Mouse (Mus musculus) bone marrow macrophage, adult 2 months (primary cell): ENCODE measurements around the gene Ccdc28a.

Experiments used
- CTCF ChIP-seq: IDR thresholded peaks from 2 replicates; pipeline ENCODE4 v1.5.1; 2012; ENCODE audit warnings: low read depth, mild to moderate bottlenecking, low read length, moderate library complexity
- POLR2A ChIP-seq: IDR thresholded peaks from 2 replicates; pipeline ENCODE4 v1.6.1; 2012; ENCODE audit warnings: mild to moderate bottlenecking, low read depth, low read length, borderline replicate concordance

DNA sequence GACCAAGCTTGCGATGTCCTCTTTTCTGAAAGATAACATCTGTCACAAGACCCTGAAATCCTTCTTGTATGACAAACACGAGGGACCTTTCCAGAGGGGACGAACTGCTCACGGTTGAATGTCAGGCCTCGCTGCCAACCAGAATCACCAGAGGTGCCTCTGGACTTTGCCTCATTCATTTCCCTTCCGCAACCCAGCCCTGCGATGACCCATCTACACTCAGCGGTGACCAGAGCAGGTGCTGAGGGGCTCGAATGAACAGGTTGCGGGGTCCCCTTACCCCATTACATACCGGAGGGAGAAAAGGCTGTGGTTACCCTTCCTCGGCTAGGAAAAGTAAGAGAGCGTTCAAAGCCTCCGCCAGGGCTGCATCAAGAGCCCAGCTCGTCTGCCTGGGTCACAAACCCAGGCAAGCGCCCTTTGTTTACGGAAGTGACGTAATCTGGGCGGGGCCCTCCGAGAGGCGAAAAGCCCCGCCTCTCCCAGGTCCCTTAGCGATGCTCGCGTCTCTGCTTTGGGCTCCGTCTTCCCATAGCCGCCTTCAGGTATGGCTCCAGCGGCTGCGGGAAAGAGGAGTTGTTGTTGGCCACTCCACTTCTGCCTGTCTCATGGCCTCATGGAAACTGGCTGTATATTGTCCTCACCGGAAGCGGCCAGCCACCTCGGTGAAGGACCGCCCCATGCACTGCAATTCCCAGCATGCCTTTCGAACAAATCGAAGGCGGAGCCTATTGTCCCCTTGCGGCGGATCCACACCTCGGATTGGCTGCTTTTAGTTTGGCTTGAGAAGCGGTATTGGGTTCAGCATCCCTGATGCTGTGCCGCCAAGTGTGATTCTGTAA, at the start of gene Ccdc28a:
- no peak for TF ChIP-seq POLR2A
- no peak for TF ChIP-seq CTCF
